In the genomic region with DNA sequence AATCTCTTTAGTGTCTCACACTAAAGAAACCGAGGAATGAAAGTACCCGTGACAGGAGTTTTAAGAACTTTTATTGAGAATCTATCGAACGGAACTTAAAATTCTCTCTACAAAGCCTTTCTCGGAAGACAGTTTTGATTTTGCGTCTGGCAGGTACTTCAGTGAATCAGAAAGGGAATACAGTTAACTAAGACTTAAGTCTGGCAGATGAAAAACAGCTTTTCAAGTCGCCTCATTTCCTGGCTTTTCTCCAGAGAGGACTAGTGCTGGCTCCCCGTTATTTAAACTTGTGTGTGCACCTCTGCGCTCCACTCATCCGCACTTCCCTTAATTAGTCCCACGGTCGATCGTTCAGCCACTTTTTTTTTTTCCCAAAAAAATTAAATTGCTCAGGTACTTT, we compare ENCODE assay signal across 8 mouse cellular contexts. TPM values are rescaled to one million over a fixed set of nuclear protein-coding genes. Genes with fewer than 3 reads are reported as not detected.
DNase-seq lines count a peak whose midpoint lies in the region; ATAC-seq and TF ChIP-seq lines count a peak whose summit lies in the region.

No protein-coding gene starts in this region.

- WGBS in kidney, embryonic 16.5 days = 2% methylated on average over 13 of the region's 13 CpGs
- under 1% methylated on average over 13 of the region's 13 CpGs for WGBS in forebrain, embryonic 16.5 days
- 2% methylated on average over 13 of the region's 13 CpGs for WGBS in liver, embryonic 11.5 days
- WGBS in stomach, embryonic 14.5 days = under 1% methylated on average over 13 of the region's 13 CpGs

- peak overlapping the region; percentile 100 for H3K4me2 ChIP-seq in kidney, embryonic 16.5 days (replicated peaks; ENCODE audit: low read depth, low read length)
- H3K4me2 ChIP-seq in forebrain, embryonic 16.5 days (ENCODE audit: low read length) = peak overlapping the region; percentile 91
- peak overlapping the region; percentile 99 for H3K4me2 ChIP-seq in liver, embryonic 11.5 days
- peak overlapping the region; percentile 97 for H3K4me2 ChIP-seq in stomach, embryonic 14.5 days (replicated peaks; ENCODE audit: low read depth, low read length)

- H3K36me3 ChIP-seq in kidney, embryonic 16.5 days (ENCODE audit: insufficient read depth, low read length) = no peaks in the 10 kb centered on the region
- no peaks in the 10 kb centered on the region for H3K36me3 ChIP-seq in forebrain, embryonic 16.5 days (ENCODE audit: control insufficient read depth, insufficient read depth)
- no peaks in the 10 kb centered on the region for H3K36me3 ChIP-seq in liver, embryonic 11.5 days (ENCODE audit: control insufficient read depth, insufficient read depth, low read length)
- H3K36me3 ChIP-seq in stomach, embryonic 14.5 days (ENCODE audit: control insufficient read depth, insufficient read depth, low read length) = no peaks in the 10 kb centered on the region

- no peak for ATAC-seq in kidney, embryonic 16.5 days (ENCODE audit: low FRiP score, low TSS enrichment)
- no peak for ATAC-seq in forebrain, embryonic 16.5 days
- no peak for ATAC-seq in liver, embryonic 11.5 days (replicated peaks; ENCODE audit: low FRiP score)
- no peak for ATAC-seq in stomach, embryonic 14.5 days (ENCODE audit: insufficient number of reproducible peaks, insufficient read depth, low FRiP score, low read depth)

- no peaks in the 10 kb centered on the region for H3K9me3 ChIP-seq in kidney, embryonic 16.5 days (ENCODE audit: low read length)
- H3K9me3 ChIP-seq in forebrain, embryonic 16.5 days (ENCODE audit: control insufficient read depth, low read length) = no peaks in the 10 kb centered on the region
- no peaks in the 10 kb centered on the region for H3K9me3 ChIP-seq in liver, embryonic 11.5 days (ENCODE audit: control insufficient read depth, low read length)
- H3K9me3 ChIP-seq in stomach, embryonic 14.5 days (ENCODE audit: control insufficient read depth, low read depth, low read length) = no peaks in the 10 kb centered on the region

- no peak for DNase-seq in kidney, postnatal 36 days
- DNase-seq in liver, embryonic 11.5 days (ENCODE audit: low spot score) = no peak
- DNase-seq in urinary bladder, adult 18-20 months (ENCODE audit: low spot score in 2 of 2) = no peak
- DNase-seq in cerebellum, adult 11 months = no peak

- peak overlapping the region; percentile 83 for H3K4me3 ChIP-seq in kidney, embryonic 16.5 days (ENCODE audit: low read length)
- peak overlapping the region; percentile 86 for H3K4me3 ChIP-seq in bone marrow macrophage, adult 2 months (ENCODE audit: insufficient read depth, low read length)
- peak overlapping the region; percentile 69 for H3K4me3 ChIP-seq in forebrain, embryonic 16.5 days (replicated peaks; ENCODE audit: low read length)
- peak overlapping the region; percentile 67 for H3K4me3 ChIP-seq in liver, embryonic 11.5 days (ENCODE audit: low read depth, low read length)
- H3K4me3 ChIP-seq in stomach, embryonic 14.5 days (ENCODE audit: low read depth, low read length) = peak overlapping the region; percentile 62

- no peak overlapping the region; the same call in 1 of the 2 replicates for H3K27ac ChIP-seq in kidney, embryonic 16.5 days (ENCODE audit: low read length)
- H3K27ac ChIP-seq in bone marrow macrophage, adult 2 months (ENCODE audit: insufficient read depth, low read depth, low read length) = no peak overlapping the region
- 0 out of 2 replicates have a peak overlapping the region, but pooled peaks have one; percentile 8 for H3K27ac ChIP-seq in forebrain, embryonic 16.5 days (ENCODE audit: low read length)
- H3K27ac ChIP-seq in liver, embryonic 11.5 days (ENCODE audit: low read depth, low read length) = no peak overlapping the region
- H3K27ac ChIP-seq in stomach, embryonic 14.5 days (ENCODE audit: low read length) = no peak overlapping the region; the same call in 1 of the 2 replicates

- no peak for TF ChIP-seq CTCF in bone marrow macrophage, adult 2 months (IDR thresholded peaks at IDR 0.05; ENCODE audit: low read depth, low read length)

- H3K4me1 ChIP-seq in kidney, embryonic 16.5 days (ENCODE audit: insufficient read depth, low read length) = peaks cover 13% of the 10 kb centered on the region
- H3K4me1 ChIP-seq in bone marrow macrophage, adult 2 months (ENCODE audit: control insufficient read depth, insufficient read depth, low read length) = peaks cover 7% of the 10 kb centered on the region
- H3K4me1 ChIP-seq in forebrain, embryonic 16.5 days (replicated peaks; ENCODE audit: control insufficient read depth, insufficient read depth, low read length) = peaks cover 30% of the 10 kb centered on the region
- peaks cover 27% of the 10 kb centered on the region for H3K4me1 ChIP-seq in liver, embryonic 11.5 days (replicated peaks; ENCODE audit: control insufficient read depth, insufficient read depth, low read length)
- peaks cover 6% of the 10 kb centered on the region; the same call in 1 of the 2 replicates for H3K4me1 ChIP-seq in stomach, embryonic 14.5 days (ENCODE audit: control insufficient read depth, insufficient read depth, low read length)

- peak overlapping the region; percentile 81 for H3K9ac ChIP-seq in kidney, embryonic 16.5 days (replicated peaks; ENCODE audit: low read length)
- H3K9ac ChIP-seq in forebrain, embryonic 16.5 days (replicated peaks; ENCODE audit: low read depth, low read length) = peak overlapping the region; percentile 45; the same call in 1 of the 2 replicates
- H3K9ac ChIP-seq in liver, embryonic 11.5 days (ENCODE audit: low read depth, low read length) = peak overlapping the region; percentile 67; the same call in 1 of the 2 replicates
- peak overlapping the region; percentile 43 for H3K9ac ChIP-seq in stomach, embryonic 14.5 days (replicated peaks; ENCODE audit: low read depth, low read length)

- 0 out of 2 replicates have a peak, but pooled peaks cover 4% of the 10 kb centered on the region for H3K27me3 ChIP-seq in kidney, embryonic 16.5 days (ENCODE audit: insufficient read depth, low read length)
- 0 out of 2 replicates have a peak, but pooled peaks cover 3% of the 10 kb centered on the region for H3K27me3 ChIP-seq in forebrain, embryonic 16.5 days (replicated peaks; ENCODE audit: control insufficient read depth, insufficient read depth, low read length)
- peaks cover 52% of the 10 kb centered on the region for H3K27me3 ChIP-seq in liver, embryonic 11.5 days (replicated peaks; ENCODE audit: control insufficient read depth, insufficient read depth, low read length)
- H3K27me3 ChIP-seq in stomach, embryonic 14.5 days (ENCODE audit: control insufficient read depth, insufficient read depth, low read length) = no peaks in the 10 kb centered on the region; the same call in 1 of the 2 replicates

- TF ChIP-seq POLR2A in bone marrow macrophage, adult 2 months (IDR thresholded peaks at IDR 0.05; ENCODE audit: borderline replicate concordance, low read depth, low read length) = no peak

RNA-seq across cellular contexts. Expression of a gene that starts 1.4 kb away (rescaled TPM):
- polyA plus RNA-seq in kidney, embryonic 16.5 days (2015; fragmentation: Nextera tagmentation; extraction: Ambion mirVana) = 16.0 and 22.0 TPM in 2 replicates
- 2.4 and 2.5 TPM in 2 replicates for polyA plus RNA-seq in bone marrow macrophage, adult 2 months (2012; ENCODE audit: insufficient read depth, insufficient read length, missing spikeins)
- polyA plus RNA-seq in forebrain, embryonic 16.5 days (2015; fragmentation: Nextera tagmentation; extraction: Ambion mirVana) = 22.1 and 23.6 TPM in 2 replicates
- 4.6 and 4.9 TPM in 2 replicates for polyA plus RNA-seq in liver, embryonic 11.5 days (2014; fragmentation: Nextera tagmentation; extraction: Ambion mirVana)
- 7.1 and 11.0 TPM in 2 replicates for polyA plus RNA-seq in stomach, embryonic 14.5 days (2014; fragmentation: Nextera tagmentation; extraction: Ambion mirVana)

RNA-seq across cellular contexts. Expression of a gene that starts 33.6 kb away (rescaled TPM):
- polyA plus RNA-seq in kidney, embryonic 16.5 days (2015; fragmentation: Nextera tagmentation; extraction: Ambion mirVana) = 13.8 and 15.4 TPM in 2 replicates
- 0.16 TPM in 1 of 2 replicates, not detected in the other for polyA plus RNA-seq in bone marrow macrophage, adult 2 months (2012; ENCODE audit: insufficient read depth, insufficient read length, missing spikeins)
- polyA plus RNA-seq in forebrain, embryonic 16.5 days (2015; fragmentation: Nextera tagmentation; extraction: Ambion mirVana) = 37.0 and 40.1 TPM in 2 replicates
- polyA plus RNA-seq in liver, embryonic 11.5 days (2014; fragmentation: Nextera tagmentation; extraction: Ambion mirVana) = 3.0 and 3.4 TPM in 2 replicates
- 5.6 and 6.9 TPM in 2 replicates for polyA plus RNA-seq in stomach, embryonic 14.5 days (2014; fragmentation: Nextera tagmentation; extraction: Ambion mirVana)

RNA-seq across cellular contexts. Expression of a gene that starts 47.0 kb away (rescaled TPM):
- polyA plus RNA-seq in kidney, embryonic 16.5 days (2015; fragmentation: Nextera tagmentation; extraction: Ambion mirVana) = 42.5 and 43.8 TPM in 2 replicates
- 41.7 and 47.4 TPM in 2 replicates for polyA plus RNA-seq in bone marrow macrophage, adult 2 months (2012; ENCODE audit: insufficient read depth, insufficient read length, missing spikeins)
- 53.4 and 60.2 TPM in 2 replicates for polyA plus RNA-seq in forebrain, embryonic 16.5 days (2015; fragmentation: Nextera tagmentation; extraction: Ambion mirVana)
- polyA plus RNA-seq in liver, embryonic 11.5 days (2014; fragmentation: Nextera tagmentation; extraction: Ambion mirVana) = 43.6 and 44.3 TPM in 2 replicates
- 38.2 and 45.5 TPM in 2 replicates for polyA plus RNA-seq in stomach, embryonic 14.5 days (2014; fragmentation: Nextera tagmentation; extraction: Ambion mirVana)
